Mouse (Mus musculus): ENCODE results near the gene Slc39a3. TPM values are rescaled to one million over a fixed set of nuclear protein-coding genes. Genes with fewer than 3 reads are reported as not detected.
A peak's percentile ranks its signal among the peaks of the same experiment; 100 is the strongest.
"Not testable (repeated sequence)": the region's sequence is repeated elsewhere in the genome, so short reads cannot be mapped to it uniquely, and the experiment has no call there.

The Slc39a3 gene
- polyA plus RNA-seq, 1 experiment from 2014 or later = 16.3 TPM

DNA sequence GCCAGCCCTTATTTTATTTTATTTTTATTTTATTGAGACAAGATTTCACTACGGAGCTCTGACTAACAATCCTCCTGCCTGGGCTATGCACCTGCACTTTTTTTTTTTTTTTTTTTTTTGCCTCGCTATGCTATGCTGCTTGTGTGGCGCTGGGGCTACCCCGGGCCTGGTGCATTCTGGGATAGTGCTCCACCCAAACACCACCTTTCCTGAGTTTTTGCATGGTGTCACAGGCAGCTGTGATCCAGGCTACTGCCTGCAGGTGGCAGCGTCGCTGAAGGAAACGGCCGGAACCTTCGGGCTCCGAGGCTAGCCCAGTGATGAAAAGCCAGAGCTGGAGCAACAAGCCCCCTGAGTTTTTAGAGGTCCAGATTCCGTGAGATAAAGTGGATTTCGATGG, 38.4 kb downstream of the Slc39a3 start:
- peaks cover 31% of the 10 kb centered on the region for H3K4me1 ChIP-seq
- H3K4me3 ChIP-seq (replicated peaks) = no peak overlapping the region
- no peak overlapping the region for H3K9ac ChIP-seq
- no peak overlapping the region for H3K27ac ChIP-seq
- H3K27me3 ChIP-seq = peaks cover 38% of the 10 kb centered on the region
- no peaks in the 10 kb centered on the region for H3K9me3 ChIP-seq (replicated peaks)
- no peaks in the 10 kb centered on the region for H3K36me3 ChIP-seq
- no peak for ATAC-seq (replicated peaks; ENCODE audit: low FRiP score)
- no peak overlapping the region for H3K4me2 ChIP-seq
- WGBS = 14% methylated on average over 12 of the region's 12 CpGs

GRCm38 (mm10) chr10:80998021-80998420, 39.2 kb downstream of the Slc39a3 start:
- no peaks in the 10 kb centered on the region for H3K9me3 ChIP-seq (replicated peaks)
- peaks cover 38% of the 10 kb centered on the region for H3K27me3 ChIP-seq
- 45% methylated on average over 14 of the region's 14 CpGs for WGBS
- no peak overlapping the region for H3K27ac ChIP-seq
- no peak overlapping the region for H3K4me3 ChIP-seq (replicated peaks)
- H3K4me1 ChIP-seq = peaks cover 31% of the 10 kb centered on the region
- H3K36me3 ChIP-seq = no peaks in the 10 kb centered on the region
- no peak overlapping the region for H3K9ac ChIP-seq
- no peak for ATAC-seq (replicated peaks; ENCODE audit: low FRiP score)
- no peak overlapping the region for H3K4me2 ChIP-seq

DNA sequence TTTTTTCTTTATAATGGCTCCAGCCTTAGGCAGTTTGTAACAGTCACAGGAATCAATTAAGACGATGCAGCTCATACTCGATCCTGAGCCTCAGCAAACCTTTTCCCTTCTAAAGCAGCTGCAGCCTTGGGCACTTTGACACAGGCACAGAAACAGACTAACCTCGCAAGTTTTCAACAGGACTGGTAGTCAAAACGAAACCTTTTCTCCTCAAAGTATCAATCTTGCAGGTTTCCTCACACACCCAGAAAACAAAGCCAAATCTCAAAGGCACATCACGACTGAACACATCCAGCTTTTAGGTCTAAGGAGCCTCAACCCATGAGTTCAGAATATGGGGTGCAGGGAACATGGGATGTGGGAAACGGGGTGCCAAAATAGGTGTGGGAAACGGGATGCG, 39.9 kb downstream of the Slc39a3 start:
- Histone ChIP-seq H3K27ac (no peak overlapping the region), H3K9ac (no peak overlapping the region), H3K4me2 (no peak overlapping the region), H3K36me3 (no peaks in the 10 kb centered on the region), H3K4me3 (replicated peaks) (no peak overlapping the region), H3K27me3 (peaks cover 38% of the 10 kb centered on the region), H3K4me1 (peaks cover 31% of the 10 kb centered on the region), H3K9me3 (replicated peaks) (no peaks in the 10 kb centered on the region)
- WGBS = 81% methylated on average over 8 of the region's 8 CpGs
- no peak for ATAC-seq (replicated peaks; ENCODE audit: low FRiP score)

DNA sequence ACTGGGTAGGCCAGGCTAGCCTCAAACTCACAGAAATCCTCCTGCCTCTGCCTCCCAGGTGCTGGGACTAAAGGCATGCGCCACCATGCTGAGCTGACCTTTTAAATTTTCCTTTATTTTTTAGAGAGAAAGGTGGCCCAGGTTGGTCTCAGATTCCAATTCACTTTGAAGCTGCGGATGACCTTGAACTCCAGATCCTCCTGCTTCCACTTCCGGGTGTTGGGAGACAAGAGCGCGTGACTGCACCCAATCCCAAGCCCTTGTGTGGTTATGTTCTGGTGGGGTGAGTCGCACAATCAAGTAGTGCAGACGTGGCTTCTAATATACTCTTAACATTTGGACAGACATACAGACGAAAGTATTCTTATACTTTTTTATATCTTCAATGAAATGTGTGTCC, 40.7 kb downstream of the Slc39a3 start:
- WGBS = 92% methylated on average over 8 of the region's 8 CpGs
- no peak for ATAC-seq (replicated peaks; ENCODE audit: low FRiP score)

DNA sequence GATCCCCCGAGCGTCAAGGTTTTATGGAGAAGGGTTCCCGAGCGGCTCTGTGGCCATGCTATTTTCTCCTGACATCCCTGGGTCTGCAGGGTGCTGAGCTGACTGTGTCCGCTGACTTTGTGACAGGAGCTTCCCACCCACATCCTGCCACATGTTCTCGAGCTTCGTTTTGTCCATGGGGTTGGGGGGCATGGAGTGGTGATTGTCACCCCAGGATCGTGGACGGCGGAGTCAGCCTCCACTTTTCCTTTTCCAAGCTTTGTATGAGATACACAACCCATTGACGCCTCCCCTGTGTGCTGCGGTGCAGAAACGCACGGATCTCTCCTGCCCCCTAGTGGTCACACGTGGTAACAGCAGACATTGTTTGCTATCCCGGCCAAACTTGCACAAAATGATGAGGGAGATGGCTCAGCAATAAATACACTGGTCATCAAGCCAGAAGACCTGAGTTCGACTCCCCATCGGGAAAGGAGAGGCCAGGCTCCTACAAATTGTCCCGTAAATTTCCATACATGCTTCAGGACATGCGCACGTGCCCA, 42.1 kb downstream of the Slc39a3 start:
- H3K4me2 ChIP-seq = peak overlapping the region; percentile 48
- H3K9ac ChIP-seq = no peak overlapping the region
- 12% methylated on average over 21 of the region's 21 CpGs for WGBS
- no peak for ATAC-seq (replicated peaks; ENCODE audit: low FRiP score)
- H3K27ac ChIP-seq = no peak overlapping the region
- no peak overlapping the region for H3K4me3 ChIP-seq (replicated peaks)
- H3K27me3 ChIP-seq = peaks cover 38% of the 10 kb centered on the region
- no peaks in the 10 kb centered on the region for H3K36me3 ChIP-seq
- peaks cover 19% of the 10 kb centered on the region for H3K4me1 ChIP-seq
- no peaks in the 10 kb centered on the region for H3K9me3 ChIP-seq (replicated peaks)

More for the DNA sequence above, 40.7 kb downstream of the Slc39a3 start:
- H3K27me3 ChIP-seq = peaks cover 38% of the 10 kb centered on the region
- no peak overlapping the region for H3K27ac ChIP-seq
- no peaks in the 10 kb centered on the region for H3K36me3 ChIP-seq
- H3K9ac ChIP-seq = no peak overlapping the region
- H3K4me1 ChIP-seq = peaks cover 31% of the 10 kb centered on the region
- H3K4me2 ChIP-seq = no peak overlapping the region
- H3K9me3 ChIP-seq (replicated peaks) = no peaks in the 10 kb centered on the region
- H3K4me3 ChIP-seq (replicated peaks) = no peak overlapping the region

GRCm38 (mm10) chr10:80994621-80995020, 42.6 kb downstream of the Slc39a3 start:
- ATAC-seq (replicated peaks; ENCODE audit: low FRiP score) = no peak

DNA sequence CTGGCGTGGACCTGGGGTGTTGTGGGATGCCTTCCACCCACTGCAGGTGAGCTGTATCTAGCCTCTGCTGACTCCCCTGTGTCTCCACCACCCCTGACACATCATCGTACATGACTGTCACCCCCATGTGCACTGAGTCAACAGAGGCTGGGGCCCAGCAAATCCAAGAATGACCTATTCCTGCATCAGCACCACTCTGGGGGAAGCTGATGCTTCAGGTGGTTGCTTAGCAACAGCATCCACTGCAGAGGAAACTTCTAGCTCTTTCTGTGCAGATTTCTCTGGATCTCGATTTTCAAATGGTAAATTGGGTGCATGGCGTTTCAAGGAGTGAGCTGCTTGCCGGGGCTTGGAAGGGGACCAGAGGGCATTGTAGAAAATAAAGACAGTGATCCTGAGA, 44.0 kb downstream of the Slc39a3 start:
- WGBS = 70% methylated on average over 5 of the region's 5 CpGs
- H3K27ac ChIP-seq = no peak overlapping the region
- ATAC-seq (replicated peaks; ENCODE audit: low FRiP score) = no peak
- no peak overlapping the region for H3K4me2 ChIP-seq
- H3K36me3 ChIP-seq = no peaks in the 10 kb centered on the region
- no peak overlapping the region for H3K9ac ChIP-seq
- no peak overlapping the region for H3K4me3 ChIP-seq (replicated peaks)
- peaks cover 4% of the 10 kb centered on the region for H3K4me1 ChIP-seq
- peaks cover 28% of the 10 kb centered on the region for H3K27me3 ChIP-seq
- no peaks in the 10 kb centered on the region for H3K9me3 ChIP-seq (replicated peaks)

More at GRCm38 (mm10) chr10:80994621-80995020, 42.6 kb downstream of the Slc39a3 start:
- no peak overlapping the region for H3K27ac ChIP-seq
- peaks cover 15% of the 10 kb centered on the region for H3K4me1 ChIP-seq
- H3K4me3 ChIP-seq (replicated peaks) = no peak overlapping the region
- no peak overlapping the region for H3K9ac ChIP-seq
- H3K4me2 ChIP-seq = no peak overlapping the region
- WGBS = 56% methylated on average over 4 of the region's 4 CpGs
- peaks cover 36% of the 10 kb centered on the region for H3K27me3 ChIP-seq
- no peaks in the 10 kb centered on the region for H3K9me3 ChIP-seq (replicated peaks)
- no peaks in the 10 kb centered on the region for H3K36me3 ChIP-seq

DNA sequence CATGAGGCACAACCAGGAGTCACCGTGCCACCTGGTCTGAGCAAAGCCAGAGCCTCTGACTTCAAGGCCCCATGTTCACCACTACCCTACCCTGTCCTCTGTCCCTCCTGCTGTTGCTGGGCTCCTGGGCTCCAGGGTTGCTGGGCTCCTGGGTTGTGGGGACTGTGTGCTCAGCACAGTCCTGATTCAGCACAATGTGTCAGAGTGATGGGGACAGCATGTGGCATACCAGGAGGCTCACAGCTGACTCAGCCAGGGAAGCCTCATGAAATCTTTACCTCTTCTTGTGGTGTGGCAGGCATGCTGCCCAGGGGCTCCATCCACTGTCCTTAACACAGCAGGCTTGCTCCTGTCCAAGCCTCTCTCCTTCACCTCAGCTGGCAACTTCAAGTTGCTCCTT, 45.3 kb downstream of the Slc39a3 start:
- no peak overlapping the region for H3K9ac ChIP-seq
- no peak overlapping the region for H3K4me3 ChIP-seq (replicated peaks)
- H3K36me3 ChIP-seq = no peaks in the 10 kb centered on the region
- no peak for ATAC-seq (replicated peaks; ENCODE audit: low FRiP score)
- H3K27me3 ChIP-seq = peaks cover 23% of the 10 kb centered on the region
- WGBS = 80% methylated on average over 1 of the region's 1 CpGs
- peaks cover 9% of the 10 kb centered on the region for H3K4me1 ChIP-seq
- no peak overlapping the region for H3K4me2 ChIP-seq
- H3K9me3 ChIP-seq (replicated peaks) = no peaks in the 10 kb centered on the region
- no peak overlapping the region for H3K27ac ChIP-seq

GRCm38 (mm10) chr10:80991007-80991406, 46.2 kb downstream of the Slc39a3 start:
- H3K4me1 ChIP-seq = peaks cover 9% of the 10 kb centered on the region
- ATAC-seq (replicated peaks; ENCODE audit: low FRiP score) = no peak
- WGBS = 11% methylated on average over 3 of the region's 3 CpGs
- H3K4me2 ChIP-seq = no peak overlapping the region
- H3K27ac ChIP-seq = no peak overlapping the region
- H3K9ac ChIP-seq = no peak overlapping the region
- H3K36me3 ChIP-seq = no peaks in the 10 kb centered on the region
- no peaks in the 10 kb centered on the region for H3K9me3 ChIP-seq (replicated peaks)
- H3K27me3 ChIP-seq = peaks cover 31% of the 10 kb centered on the region
- no peak overlapping the region for H3K4me3 ChIP-seq (replicated peaks)

- Histone ChIP-seq H3K9ac (no peak overlapping the region), H3K4me1 (peaks cover 15% of the 10 kb centered on the region), H3K9me3 (replicated peaks) (no peaks in the 10 kb centered on the region), H3K27ac (no peak overlapping the region), H3K27me3 (peaks cover 37% of the 10 kb centered on the region), H3K4me2 (no peak overlapping the region), H3K4me3 (replicated peaks) (no peak overlapping the region), H3K36me3 (no peaks in the 10 kb centered on the region)
- no peak for ATAC-seq (replicated peaks; ENCODE audit: low FRiP score)
- WGBS = 51% methylated on average over 7 of the region's 7 CpGs
Measured at GRCm38 (mm10) chr10:80990406-80990805, 46.8 kb downstream of the Slc39a3 start.

- not testable (repeated sequence) for H3K4me3 ChIP-seq (replicated peaks); H3K9ac ChIP-seq; H3K27ac ChIP-seq; H3K4me2 ChIP-seq; ATAC-seq (replicated peaks; ENCODE audit: low FRiP score); H3K9me3 ChIP-seq (replicated peaks); H3K36me3 ChIP-seq
- H3K4me1 ChIP-seq = peaks cover 17% of the 10 kb centered on the region
- peaks cover 40% of the 10 kb centered on the region for H3K27me3 ChIP-seq
- 65% methylated on average over 4 of the region's 4 CpGs for whole genome bisulfite sequencing
Measured at GRCm38 (mm10) chr10:80989854-80990253, 47.4 kb downstream of the Slc39a3 start.

- Histone ChIP-seq H3K4me3 (replicated peaks) (no peak overlapping the region), H3K27me3 (peaks cover 40% of the 10 kb centered on the region), H3K36me3 (no peaks in the 10 kb centered on the region), H3K4me2 (no peak overlapping the region), H3K27ac (no peak overlapping the region), H3K9me3 (replicated peaks) (no peaks in the 10 kb centered on the region), H3K9ac (no peak overlapping the region), H3K4me1 (peaks cover 16% of the 10 kb centered on the region)
- no peak for ATAC-seq (replicated peaks; ENCODE audit: low FRiP score)
- 60% methylated on average over 6 of the region's 6 CpGs for WGBS
Measured at GRCm38 (mm10) chr10:80989446-80989845, 47.8 kb downstream of the Slc39a3 start.

All from kidney, embryonic 15.5 days (tissue).